Mouse (Mus musculus) liver, postnatal 0 days (tissue): ENCODE measurements around the gene Cds2.

Experiments
- CTCF ChIP-seq: sonication (generic); IDR thresholded peaks from 2 replicates; pipeline ENCODE4 v1.5.1; 2016; ENCODE audit warnings: antibody characterized with exemption, low read depth
- EP300 ChIP-seq: IDR thresholded peaks from 2 replicates; pipeline ENCODE4 v1.6.1; 2016; ENCODE audit warnings: antibody characterized with exemption, low read depth, mild to moderate bottlenecking

GRCm38 (mm10) chr2:132337202-132337601, 74.3 kb downstream of the Cds2 start:
- TF ChIP-seq CTCF (no peak), EP300 (no peak)
